Mouse (Mus musculus) ovary, adult 10 weeks (tissue): ENCODE data around the gene Atp5mpl. TPM values are rescaled to one million over a fixed set of nuclear protein-coding genes. Genes with fewer than 3 reads are reported as not detected.

Source experiments
- polyA plus RNA-seq: library from polyadenylated mRNA; stranded (reverse); fragments of 350-450 nt; fragmentation: Illumina TruSeq; extraction: RNeasy Lipid Tissue Mini Kit (QIAGEN cat#74804); gene quantifications from one replicate; pipeline ENCODE4 v1.2.3, GENCODE M21; 2014

The Atp5mpl gene
- polyA plus RNA-seq = 478 TPM

GRCm38 (mm10) chr12:111966683-111967173 lies at the start of gene Atp5mpl:
Atp5mpl (minus strand) TSS chr12:111966977.

GRCm38 (mm10) chr12:111980887-111981367 lies 14.2 kb upstream of the Atp5mpl start, which contains the start of gene Rd3l:
Rd3l (minus strand) TSS chr12:111981317.

DNA sequence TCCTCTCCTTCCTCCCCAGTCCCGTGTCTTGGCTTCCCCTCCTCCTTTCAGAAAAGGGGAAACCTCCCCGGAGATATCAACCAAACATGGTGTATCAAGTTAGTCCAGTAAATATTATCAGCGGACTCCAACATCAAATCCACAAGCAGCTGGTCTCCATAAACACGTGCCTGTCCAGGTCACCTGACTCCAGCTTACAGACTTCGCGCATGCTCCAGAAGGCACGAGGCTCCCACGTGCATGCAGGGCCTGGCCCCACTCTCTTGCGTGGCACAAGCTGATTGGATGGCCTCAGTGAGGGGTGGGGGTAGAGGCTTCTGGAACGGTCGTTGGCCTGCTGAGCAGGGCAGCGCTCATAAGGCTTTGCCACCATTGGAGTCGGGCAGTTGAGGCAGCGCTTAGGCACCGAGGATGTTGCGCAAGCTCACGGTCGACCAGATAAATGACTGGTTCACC lies 4.5 kb upstream of the Atp5mpl start, which contains the start of gene Tdrd9:
TSS of gene Tdrd9 (plus strand) at position 329 of the 456 bp plus-strand sequence.

Other genes with a start within 250 kb of the Atp5mpl start
- gene Klc1, start 208.1 kb downstream of the Atp5mpl start, polyA plus RNA-seq = 2.7 TPM
- 0.26 TPM for gene Xrcc3, start 153.1 kb downstream of the Atp5mpl start, polyA plus RNA-seq
- gene Zfyve21, start 152.8 kb downstream of the Atp5mpl start, polyA plus RNA-seq = 15.9 TPM
- 6.9 TPM for gene Ppp1r13b, start 58.9 kb downstream of the Atp5mpl start, polyA plus RNA-seq
- gene Tdrd9, start 4.6 kb upstream of the Atp5mpl start, polyA plus RNA-seq = 0.54 TPM
- not detected for gene Rd3l, start 14.3 kb upstream of the Atp5mpl start, polyA plus RNA-seq
- not detected for gene Aspg, start 139.7 kb upstream of the Atp5mpl start, polyA plus RNA-seq
- gene Kif26a, start 179.2 kb upstream of the Atp5mpl start, polyA plus RNA-seq = 1.1 TPM